Mouse (Mus musculus): Measurements from ENCODE around the gene Ncoa5.

Ncoa5 gene

DNA sequence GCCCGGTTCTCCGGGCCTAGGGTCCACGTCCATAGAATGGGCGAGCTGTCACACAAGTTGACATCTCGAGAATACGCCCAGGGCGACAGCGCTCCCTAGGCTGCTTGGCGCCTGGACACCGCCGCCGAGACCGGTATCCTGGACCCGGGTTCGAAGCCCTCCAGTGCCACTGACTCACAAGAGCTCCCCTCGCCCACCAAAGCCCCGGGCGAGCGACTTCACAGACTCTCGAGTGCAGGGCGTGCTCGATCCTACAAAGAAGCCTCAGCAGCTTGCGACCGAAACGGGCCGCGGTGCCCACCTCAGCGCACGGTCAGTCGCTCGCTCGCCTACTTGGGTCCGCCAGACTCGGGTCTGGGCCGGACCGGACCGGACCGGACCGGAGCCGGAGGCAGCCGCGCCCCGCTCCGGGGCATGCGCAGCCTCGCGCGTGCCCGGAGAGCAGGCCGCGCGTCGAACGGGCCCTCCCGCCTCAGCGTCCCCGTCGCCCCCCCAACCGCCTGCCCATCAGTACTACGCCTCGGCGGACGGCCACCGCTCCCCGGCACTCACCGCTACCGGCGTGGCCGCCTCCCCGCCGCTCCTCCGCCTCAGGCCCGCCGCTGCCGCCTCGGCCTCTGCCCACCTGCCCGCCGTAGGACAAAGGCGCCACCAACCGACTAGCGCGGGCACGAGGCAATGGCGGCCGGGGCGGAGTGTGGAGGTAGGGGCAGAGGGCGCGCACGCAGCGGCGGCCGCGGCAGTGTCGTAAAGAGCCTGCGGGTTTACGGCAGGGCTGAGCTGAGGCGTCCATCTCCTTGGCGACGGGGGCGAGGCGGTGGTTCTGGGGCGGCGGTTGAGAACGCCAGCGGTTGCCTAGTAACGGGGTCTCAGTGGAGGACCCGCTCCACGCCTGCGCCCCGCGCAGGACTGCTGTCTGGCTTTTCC lies at the start of gene Ncoa5:
Ncoa5 (minus strand) TSS at position 737 of the 927 bp plus-strand sequence.
- DNase-seq (ENCODE audit: low read depth, low spot score): peak; percentile 94

DNA sequence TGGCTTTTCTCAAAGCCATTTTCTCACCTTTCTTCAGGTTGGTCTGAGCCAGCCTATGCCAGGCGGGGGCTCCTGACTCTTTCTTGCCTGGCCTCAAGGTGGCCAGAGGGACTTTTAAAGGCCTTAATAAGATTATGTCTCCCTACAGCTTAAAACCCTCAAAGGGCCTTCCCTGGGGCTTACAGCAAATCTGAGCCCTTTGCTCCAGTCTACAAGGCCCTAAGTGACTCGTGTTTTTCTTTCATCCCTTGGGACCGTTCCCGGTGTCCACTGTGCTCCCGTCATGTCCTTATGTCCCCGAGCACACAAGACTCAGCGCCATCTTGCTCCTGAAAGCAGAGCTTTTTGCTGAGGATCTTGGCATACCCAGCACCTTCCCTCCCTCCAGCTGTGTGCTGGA lies 46.6 kb upstream of the Ncoa5 start:
- no peak for DNase-seq (ENCODE audit: low read depth, low spot score)

DNA sequence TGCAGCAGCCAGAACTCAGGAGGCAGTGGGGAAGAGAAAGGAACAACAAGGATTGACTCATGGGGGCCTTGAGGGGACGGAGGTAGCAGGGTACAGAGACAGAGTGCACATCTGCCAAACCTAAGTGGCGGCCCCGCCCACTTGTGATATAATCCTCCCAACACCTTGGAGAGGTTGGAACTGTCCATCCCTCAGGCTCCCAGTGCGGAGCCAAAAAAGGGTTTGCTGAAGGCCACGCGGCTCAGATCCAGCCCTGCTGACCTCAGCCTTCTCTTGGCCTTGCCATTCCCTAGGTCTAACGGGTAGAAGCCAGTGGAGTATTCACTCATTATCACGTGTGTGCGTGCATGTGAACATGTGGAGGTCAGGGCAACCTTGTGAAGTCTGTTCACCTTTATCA lies 46.0 kb upstream of the Ncoa5 start:
- DNase-seq (ENCODE audit: low read depth, low spot score): no peak

DNA sequence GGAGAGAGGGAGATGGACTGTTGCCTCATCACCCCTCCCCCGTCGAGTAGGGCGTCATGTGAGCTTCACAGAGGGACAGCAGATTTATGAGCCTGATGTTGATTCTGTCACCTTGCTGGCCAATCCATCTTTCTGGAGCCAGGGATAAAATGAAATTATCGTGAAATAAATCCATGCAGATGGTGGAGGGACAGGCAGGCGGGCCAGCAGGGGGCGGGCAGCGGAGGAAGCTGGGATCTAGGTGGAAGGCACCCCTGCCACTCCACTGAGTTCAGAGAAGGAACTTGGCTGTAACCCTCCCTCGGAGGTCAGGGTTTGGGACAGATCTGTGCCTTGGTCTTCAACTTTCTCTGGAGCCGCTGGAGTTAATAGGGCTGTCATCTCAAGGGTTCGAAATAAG lies 43.9 kb upstream of the Ncoa5 start:
- no peak for DNase-seq (ENCODE audit: low read depth, low spot score)

DNA sequence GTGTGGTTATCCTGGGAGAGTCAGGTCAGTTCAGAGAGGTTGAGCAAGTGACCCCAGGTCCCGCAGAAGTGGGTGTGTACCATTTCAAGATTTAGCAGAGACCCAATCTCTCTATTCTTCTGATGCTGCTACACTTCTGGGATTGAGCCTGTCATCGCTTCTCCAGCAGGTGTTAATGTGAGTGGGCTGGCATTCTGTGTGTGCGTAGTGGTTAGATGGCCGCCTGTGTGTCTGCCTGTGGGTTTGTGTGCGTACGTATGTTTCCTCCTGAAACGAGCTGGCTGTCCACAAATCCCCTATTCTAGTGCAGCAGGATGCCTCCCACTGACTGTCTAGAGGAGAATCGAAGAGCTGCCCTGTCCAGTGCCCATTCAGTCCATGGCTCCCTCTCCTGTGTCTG lies 43.4 kb upstream of the Ncoa5 start:
- DNase-seq (ENCODE audit: low read depth, low spot score): no peak

DNA sequence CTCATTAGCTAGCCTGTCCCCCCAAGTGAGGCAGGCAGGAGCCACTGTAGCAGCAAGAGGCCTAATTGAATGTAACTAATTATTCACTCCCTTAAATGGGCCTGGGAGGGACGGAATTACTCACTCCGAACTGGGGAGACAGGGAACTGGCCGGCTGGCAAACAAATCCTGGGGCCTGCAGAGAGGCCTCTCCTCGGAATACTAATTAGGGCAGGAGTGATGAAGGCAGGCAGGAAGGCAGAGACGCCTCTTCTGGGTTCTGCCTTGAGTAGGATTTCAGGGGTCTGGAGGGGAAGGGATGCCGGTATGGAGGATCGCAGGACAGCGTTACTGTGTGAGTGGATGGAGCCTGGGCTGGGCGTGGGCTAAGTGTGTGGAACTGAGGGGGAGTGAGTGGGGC lies 42.4 kb upstream of the Ncoa5 start:
- no peak for DNase-seq (ENCODE audit: low read depth, low spot score)

DNA sequence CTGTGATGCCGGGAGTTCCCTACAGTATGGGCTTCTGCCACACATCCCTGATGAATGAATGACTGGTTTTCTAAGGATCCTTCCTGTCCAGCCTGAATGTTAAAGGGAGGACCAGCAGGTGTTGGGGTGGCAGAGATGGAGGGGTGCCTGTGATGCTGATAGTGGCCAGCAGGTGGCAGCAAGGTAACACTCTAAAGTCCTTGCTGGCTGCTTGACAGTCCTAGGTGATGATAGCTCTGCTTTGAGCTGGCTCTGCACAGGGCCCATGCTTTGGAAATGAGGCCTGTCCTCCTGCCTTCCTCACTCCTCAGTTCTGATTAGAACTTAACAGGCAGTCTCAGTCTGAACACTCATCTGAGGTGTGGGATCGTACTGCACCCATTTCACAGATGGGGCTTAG lies 40.3 kb upstream of the Ncoa5 start:
- no peak for DNase-seq (ENCODE audit: low read depth, low spot score)

DNA sequence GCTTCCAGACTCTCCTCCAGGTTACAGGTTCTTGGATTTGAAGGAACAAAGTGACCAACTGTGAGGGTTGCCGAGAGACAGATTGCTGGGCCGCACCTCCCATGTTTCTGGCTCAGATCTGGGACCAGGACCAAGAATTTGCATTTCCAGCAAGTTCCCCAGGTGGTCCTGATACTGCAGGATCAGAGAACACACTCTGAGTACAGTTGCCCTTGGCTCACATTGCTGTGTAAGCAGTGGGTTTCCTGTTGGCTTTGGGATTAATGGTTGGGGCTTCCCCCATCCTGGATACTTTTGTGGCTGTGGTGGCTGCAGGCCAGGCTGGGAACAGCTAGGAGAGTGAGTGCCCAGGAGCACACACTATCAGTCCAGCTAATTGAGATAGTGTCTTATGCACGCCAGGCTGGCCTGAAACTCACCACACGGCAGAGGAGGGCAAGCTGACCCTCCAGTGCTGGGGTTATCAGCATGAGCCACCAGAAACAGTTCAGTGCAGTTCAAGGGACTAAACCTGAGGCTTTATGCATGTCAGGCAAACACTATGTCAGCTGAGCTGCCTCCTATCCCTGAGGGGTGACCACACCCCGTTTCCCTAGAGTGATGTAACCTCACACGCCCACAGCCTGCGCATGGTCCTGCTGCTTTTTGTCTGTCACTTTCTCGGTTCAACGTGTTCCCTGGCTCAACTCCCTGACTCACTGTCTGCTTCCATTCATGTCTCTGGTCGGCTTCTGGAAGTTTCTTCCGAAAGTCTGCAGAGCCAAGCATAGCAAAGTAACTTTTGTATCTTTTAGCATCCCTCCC lies 39.6 kb upstream of the Ncoa5 start:
- no peak for DNase-seq (ENCODE audit: low read depth, low spot score)

DNA sequence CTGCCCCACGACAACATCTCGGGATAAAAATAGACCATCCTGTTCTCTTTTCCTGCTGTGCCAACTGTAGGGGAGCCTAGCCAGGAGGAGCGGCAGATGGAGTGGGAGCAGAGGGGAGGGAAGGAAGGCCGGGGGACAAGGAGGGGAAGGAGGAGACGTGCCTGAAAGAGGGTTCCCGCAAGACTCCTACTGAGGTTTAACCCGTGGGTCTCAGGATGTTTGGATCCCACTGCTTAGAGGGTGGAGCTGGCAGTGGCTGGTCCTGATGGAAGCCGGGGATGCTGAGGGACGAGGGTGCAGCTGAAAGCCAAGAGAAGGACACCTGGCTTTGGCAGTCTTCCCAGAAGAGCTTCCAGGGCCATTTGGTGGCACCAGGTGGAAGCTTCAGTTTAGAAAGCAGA lies 38.7 kb upstream of the Ncoa5 start:
- no peak for DNase-seq (ENCODE audit: low read depth, low spot score)

DNA sequence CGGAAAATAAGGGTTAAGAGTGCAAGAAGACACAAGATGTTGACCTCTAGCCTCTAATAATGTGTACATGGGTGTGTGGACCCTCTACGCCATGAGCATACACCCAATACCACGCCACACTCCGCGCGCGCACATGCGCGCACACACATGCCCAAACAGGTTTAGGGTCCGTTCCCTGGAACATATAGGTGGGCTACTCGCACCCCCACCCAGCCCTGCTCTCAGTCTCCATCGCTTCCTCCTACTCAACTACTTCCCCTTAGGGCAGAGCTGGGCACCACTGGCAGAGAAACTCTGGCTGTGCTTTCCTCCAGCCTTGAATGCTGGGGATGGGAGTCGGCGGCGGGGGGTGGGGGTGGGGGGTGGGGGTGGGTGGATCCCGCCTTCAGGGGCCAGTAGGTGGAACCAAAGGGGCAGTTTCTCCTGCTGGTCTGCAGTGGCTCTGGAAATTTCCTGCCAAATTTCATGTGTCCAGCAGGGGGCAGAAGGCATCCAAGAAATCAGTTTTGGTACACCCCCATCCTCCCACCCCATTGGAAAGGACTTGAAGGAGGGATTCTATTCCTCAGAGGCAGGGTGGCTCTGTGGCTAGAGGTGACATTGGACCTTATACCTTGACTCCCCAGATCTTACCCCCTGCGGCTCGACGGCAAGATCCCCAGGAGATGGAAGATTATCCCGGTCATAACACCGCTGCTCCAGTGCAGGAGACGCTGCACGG lies 35.6 kb upstream of the Ncoa5 start:
- no peak for DNase-seq (ENCODE audit: low read depth, low spot score)

DNA sequence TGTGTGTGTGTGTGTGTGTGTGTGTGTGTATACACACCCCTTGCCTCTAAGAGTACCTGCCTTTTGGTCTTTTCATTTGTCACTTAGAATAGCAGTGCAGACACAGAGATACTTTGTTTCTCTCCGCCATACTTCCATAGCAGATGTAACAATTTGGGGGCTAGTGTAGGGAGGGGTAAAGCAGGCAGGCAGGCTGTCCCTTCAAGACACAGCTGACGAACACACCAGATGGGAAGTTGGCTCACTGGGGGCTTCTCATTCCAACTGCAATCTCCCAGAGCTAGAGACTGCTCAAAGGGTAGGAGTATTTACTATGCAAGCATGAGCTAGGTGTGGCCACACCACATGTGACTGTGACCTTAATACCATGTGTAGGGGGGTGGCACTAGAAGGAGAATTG lies 34.1 kb upstream of the Ncoa5 start:
- DNase-seq (ENCODE audit: low read depth, low spot score): no peak

DNA sequence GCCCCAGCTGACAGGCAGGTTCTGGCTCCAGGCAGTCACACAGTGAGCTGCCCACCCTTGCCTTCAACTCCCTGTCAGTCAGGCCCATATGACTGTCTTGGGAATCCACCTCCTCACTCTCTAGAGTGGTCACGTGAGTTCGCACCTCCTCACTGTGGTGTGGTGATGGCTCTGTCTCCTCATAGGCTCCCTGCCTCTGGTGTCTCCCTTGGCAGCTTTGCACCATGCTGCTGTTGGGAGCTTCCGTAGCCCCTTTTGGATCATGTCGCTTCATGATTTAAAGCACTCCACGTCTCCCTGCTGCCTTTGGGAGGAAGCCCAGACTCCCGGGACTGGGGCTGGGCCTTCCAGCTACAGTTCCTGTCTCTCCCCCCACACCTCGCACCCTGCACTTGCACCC lies 29.8 kb upstream of the Ncoa5 start:
- no peak for DNase-seq (ENCODE audit: low read depth, low spot score)

DNA sequence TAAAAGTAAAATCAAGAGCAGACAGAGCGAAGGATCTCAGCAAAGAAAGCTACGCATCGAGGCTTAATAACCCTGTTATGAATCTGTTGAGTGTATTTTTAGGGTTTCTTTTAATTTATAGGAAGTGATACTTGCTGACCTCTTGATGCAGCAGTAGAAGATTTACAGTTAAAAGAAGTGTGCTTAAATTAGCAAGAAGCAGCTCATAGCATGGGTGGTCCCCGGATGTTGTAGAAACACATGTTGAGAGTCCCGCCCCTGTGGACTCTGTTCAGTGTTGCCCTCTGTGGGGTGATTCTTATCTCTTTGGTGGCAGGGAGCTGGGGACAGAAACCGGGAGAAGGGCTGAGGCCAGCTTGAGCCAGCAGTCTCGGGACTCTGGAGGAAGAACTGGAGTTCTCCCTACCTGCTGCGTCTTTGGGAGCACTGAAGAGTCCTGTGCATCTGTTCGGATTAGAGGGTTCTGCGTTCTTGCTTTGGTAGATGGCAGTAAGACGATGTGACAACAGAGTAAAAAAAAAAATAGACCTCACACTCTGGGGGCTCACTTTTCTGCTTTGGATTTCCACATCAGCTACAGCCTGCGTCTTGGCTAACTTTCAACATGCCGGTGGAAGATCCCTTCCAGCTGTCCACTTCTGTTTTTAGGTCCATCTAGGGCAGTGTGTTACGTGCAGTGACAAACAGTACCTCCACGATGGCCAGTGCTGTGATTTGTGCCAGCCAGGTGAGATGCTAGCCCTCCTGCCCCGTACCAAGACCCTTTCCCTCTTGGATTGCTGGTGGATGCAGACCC lies 27.2 kb upstream of the Ncoa5 start:
- no peak for DNase-seq (ENCODE audit: low read depth, low spot score)

DNA sequence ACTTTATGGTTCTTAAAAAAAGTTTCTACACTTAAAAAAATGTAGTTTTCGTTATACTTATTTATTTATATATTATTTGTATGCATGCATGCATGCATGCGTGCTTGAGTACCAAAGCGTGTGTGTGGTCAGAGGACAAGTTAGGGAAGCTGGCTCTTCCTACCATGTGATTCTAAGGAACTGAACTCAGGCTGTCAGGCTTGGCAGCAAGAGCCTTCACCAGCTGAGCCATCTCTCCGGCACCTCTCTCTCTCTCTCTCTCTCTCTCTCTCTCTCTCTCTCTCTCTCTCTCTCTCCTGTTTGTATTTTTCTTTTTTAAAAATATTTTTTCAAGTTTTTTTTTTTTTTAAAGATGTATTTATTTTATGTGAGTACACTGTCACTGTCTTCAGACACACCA lies 25.3 kb upstream of the Ncoa5 start:
- DNase-seq (ENCODE audit: low read depth, low spot score): no peak

DNA sequence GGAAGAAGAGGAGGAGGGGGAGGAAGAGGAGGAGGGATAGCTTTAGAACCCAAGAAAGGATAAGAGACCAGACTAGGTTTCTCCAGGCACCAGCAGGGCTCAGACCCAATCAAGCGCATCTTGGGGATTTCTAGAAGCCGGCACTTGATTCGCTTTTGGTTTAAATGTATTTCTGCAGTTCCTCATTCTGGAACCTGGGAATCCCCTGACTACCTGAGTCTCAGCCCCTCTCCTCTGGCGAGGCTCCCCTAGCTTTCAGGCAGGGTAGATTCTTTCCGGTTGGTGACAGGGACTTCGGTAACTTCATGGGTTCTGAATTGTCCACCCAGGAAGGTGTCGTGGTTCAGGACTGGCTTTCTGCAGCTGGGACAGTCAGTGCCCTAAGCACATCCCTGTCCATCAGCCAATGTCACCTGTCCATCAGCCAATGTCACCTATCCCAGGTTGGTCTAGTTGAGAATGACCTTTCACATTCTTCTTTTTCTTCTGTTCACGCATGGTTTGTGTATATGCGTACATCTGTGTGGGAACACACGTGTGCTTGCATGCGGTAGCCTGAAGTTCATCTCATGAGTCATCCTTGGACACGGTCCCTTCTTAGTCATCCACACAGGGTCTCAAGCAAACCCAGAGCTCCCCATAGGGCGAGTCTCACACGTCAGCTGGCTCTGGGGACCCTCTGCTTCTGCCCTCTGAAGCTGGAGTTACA lies 21.9 kb upstream of the Ncoa5 start:
- DNase-seq (ENCODE audit: low read depth, low spot score): no peak

DNA sequence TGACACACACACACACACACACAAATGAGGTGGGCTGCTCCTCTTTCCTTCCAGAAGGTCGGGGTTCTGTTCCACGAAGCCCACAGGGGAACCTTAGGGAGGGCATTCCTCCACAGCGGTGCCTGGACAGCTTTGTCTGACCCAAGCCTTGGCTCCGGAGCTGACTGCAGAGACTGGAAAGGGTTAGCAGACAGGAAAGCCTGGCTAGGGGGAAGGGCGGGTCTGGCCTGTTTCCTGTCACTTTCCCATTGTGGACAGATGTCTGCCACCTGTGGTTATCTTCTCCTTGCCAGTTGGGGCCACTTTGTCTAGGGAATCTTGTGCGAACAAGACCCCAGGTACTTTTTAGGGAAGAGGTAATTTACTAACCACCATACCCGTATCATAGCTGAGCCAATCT lies 21.2 kb upstream of the Ncoa5 start:
- DNase-seq (ENCODE audit: low read depth, low spot score): no peak

DNA sequence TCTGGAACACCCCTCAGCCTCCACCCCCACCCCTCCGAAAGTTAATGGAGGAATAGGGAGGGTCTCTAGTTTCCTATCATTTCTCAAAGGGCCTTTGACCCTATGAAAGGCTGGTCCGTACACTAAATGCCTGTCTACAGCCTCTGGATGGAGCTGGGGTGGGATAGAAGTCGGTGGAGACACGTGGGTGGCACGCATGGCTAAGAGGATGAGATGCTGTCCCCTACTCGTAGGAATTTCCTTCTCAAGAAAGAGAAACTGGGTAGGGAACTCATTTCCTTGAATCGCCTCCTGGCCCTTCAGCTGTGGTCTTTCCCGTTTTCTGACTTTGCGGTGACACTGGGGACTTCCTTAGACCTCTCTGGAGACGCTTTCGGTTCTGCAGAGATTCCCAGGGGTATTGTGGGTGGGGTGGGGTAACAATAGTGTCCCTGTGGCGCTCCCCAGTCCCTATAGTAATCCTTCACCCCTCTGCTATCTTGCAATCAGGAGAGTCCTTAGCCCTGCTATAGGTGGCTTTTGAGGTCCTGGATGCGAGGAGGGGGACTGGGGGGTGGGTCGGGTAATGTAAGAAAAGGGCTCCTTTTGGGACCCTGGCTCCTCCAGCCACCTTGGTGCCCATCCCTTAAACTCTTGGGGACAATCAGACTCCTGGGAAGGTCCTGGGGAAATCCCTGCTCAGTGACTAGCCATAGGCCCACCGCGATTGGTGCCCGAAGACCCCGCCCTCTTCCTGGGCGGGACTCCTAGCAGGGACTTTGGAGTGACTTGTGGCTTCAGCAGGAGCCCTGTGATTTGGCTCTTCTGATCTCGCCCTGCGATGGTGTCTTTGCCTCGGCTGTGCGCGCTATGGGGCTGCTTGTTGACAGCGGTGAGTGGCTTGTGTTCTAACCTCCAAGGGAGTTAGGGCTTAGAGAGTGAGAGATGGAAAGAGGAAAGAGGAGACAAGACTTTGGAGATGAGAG lies 20.5 kb upstream of the Ncoa5 start, which contains the start of gene Cd40:
Cd40 (plus strand) TSS at position 740 of the 965 bp plus-strand sequence.
- no peak for DNase-seq (ENCODE audit: low read depth, low spot score)

DNA sequence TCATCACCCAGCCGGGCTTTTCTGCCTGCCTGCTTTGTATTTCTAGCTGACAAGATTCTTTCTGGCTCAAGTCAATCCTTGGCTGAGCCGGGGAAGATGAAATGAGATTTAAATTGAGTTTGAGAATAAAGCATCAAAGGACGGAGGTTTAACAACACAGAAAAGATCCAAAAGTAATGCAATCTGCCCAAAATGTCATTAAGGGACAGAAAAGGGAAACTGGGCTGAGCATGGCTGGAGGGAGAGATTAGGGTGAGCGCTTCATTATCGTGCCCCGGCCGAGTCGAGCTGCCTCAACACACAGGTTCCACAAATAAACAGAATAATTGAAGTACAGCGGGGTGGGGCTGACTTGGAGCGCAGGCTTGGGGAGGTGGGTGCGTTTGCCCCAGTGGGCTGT lies 16.9 kb upstream of the Ncoa5 start:
- DNase-seq (ENCODE audit: low read depth, low spot score): no peak

DNA sequence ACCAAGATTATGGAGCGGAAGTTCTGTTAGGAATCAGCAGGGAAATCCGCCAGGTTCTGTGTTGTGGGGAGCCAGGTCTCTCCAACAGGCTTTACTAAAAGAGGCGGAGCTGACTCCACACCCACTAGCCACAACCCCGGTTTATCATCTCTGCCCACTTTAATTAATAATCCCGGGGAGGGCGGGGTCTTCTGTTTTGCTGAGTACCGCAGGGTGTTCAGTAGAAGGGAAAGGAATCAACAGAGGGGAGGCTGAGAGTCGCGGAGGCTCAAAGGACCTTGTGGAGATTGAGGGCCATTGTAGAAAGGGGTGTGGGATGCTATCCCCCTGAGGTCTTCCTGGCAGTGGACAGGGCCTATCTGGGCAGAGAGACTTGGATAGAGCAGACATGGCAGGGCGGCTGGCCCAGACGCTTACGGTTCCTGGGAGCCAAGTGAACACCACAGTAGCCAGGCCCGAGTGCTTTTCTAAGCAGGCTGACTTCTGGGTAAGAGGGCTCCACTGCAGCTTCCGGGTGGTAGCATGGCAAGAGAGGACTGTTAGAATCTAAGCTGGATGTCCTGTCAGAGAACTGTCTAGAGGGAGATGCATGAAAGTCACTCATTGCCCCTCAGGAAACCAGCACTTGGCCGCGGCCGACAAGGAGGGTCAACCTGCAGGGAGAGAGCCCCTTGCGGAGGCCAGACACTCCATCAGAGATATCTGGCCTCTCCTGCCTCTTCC lies 16.3 kb upstream of the Ncoa5 start:
- no peak for DNase-seq (ENCODE audit: low read depth, low spot score)
